Mouse (Mus musculus) ES-Bruce4 (cell line): ENCODE data around the gene Opn5. TPM values are rescaled to one million over a fixed set of nuclear protein-coding genes. Genes with fewer than 3 reads are reported as not detected.

ENCODE experiments used
- H3K27ac ChIP-seq: 2 replicates; pipeline ENCODE4 v1.5.1; 2012; ENCODE audit warnings: low read length, inconsistent platforms; ENCODE audit not compliant: insufficient read depth
- H3K27me3 ChIP-seq: 2 replicates; pipeline ENCODE4 v1.6.1; 2012; ENCODE audit warnings: mild to moderate bottlenecking, low read length, inconsistent platforms; ENCODE audit not compliant: control insufficient read depth, poor library complexity, insufficient read depth, severe bottlenecking
- H3K36me3 ChIP-seq: 2 replicates; pipeline ENCODE4 v1.6.1; 2012; ENCODE audit warnings: inconsistent platforms, mild to moderate bottlenecking, low read length, moderate library complexity; ENCODE audit not compliant: control insufficient read depth, poor library complexity, insufficient read depth, severe bottlenecking
- H3K4me1 ChIP-seq: one replicate; pipeline ENCODE4 v1.8.1; 2011; ENCODE audit warnings: low read length; ENCODE audit not compliant: control insufficient read depth, insufficient read depth
- H3K4me3 ChIP-seq: 2 replicates; pipeline ENCODE4 v1.5.1; 2011; ENCODE audit warnings: low read depth, mild to moderate bottlenecking, low read length
- H3K9ac ChIP-seq: 2 replicates; pipeline ENCODE4 v1.6.1; 2012; ENCODE audit warnings: low read depth, mild to moderate bottlenecking, inconsistent platforms; ENCODE audit not compliant: poor library complexity, severe bottlenecking
- H3K9me3 ChIP-seq: replicated peaks from 2 replicates; pipeline ENCODE4 v1.6.1; 2012; ENCODE audit warnings: mild to moderate bottlenecking, low read length, inconsistent platforms; ENCODE audit not compliant: control insufficient read depth, poor library complexity, insufficient read depth, severe bottlenecking
- CTCF ChIP-seq: IDR thresholded peaks from one replicate; pipeline ENCODE4 v1.8.1; 2011; ENCODE audit warnings: low read depth, low read length
- EP300 ChIP-seq: IDR thresholded peaks from 2 replicates; pipeline ENCODE4 v1.6.1; 2011; ENCODE audit warnings: low read depth, low read length; ENCODE audit not compliant: insufficient read depth
- POLR2A ChIP-seq: IDR thresholded peaks from one replicate; pipeline ENCODE4 v1.8.1; 2011; ENCODE audit warnings: low read length; ENCODE audit not compliant: insufficient read depth
- polyA plus RNA-seq: library from polyadenylated mRNA; stranded (reverse); fragments of >200 nt; gene quantifications from 2 replicates; pipeline ENCODE4 v1.2.4, GENCODE M21; 2011; ENCODE audit warnings: low read depth; ENCODE audit not compliant: missing spikeins, insufficient read depth, insufficient read length

Gene Opn5
- polyA plus RNA-seq, 1 experiment, result not detected

GRCm38 (mm10) chr17:42576671-42577168, 34.5 kb downstream of the Opn5 start:
- H3K27me3 ChIP-seq, result no peaks in the 10 kb centered on the region
- H3K36me3 ChIP-seq, result no peaks in the 10 kb centered on the region
- no peak overlapping the region for H3K9ac ChIP-seq
- no peaks in the 10 kb centered on the region for H3K9me3 ChIP-seq
- no peaks in the 10 kb centered on the region for H3K4me1 ChIP-seq
- no peak overlapping the region for H3K27ac ChIP-seq
- TF ChIP-seq POLR2A (no peak), CTCF (no peak), EP300 (no peak)
- H3K4me3 ChIP-seq, result no peak overlapping the region

GRCm38 (mm10) chr17:42573786-42574185, 37.4 kb downstream of the Opn5 start:
- no peak for TF ChIP-seq CTCF
- TF ChIP-seq EP300, result no peak
- no peak for TF ChIP-seq POLR2A
- Histone ChIP-seq H3K4me1 (no peaks in the 10 kb centered on the region), H3K9me3 (no peaks in the 10 kb centered on the region), H3K9ac (no peak overlapping the region), H3K4me3 (no peak overlapping the region), H3K36me3 (no peaks in the 10 kb centered on the region), H3K27ac (no peak overlapping the region), H3K27me3 (no peaks in the 10 kb centered on the region)

GRCm38 (mm10) chr17:42549578-42549977, 61.6 kb downstream of the Opn5 start:
- H3K27me3 ChIP-seq, result no peaks in the 10 kb centered on the region
- H3K9ac ChIP-seq, result no peak overlapping the region
- H3K36me3 ChIP-seq, result no peaks in the 10 kb centered on the region
- H3K9me3 ChIP-seq, result no peaks in the 10 kb centered on the region
- no peak overlapping the region for H3K4me3 ChIP-seq
- TF ChIP-seq EP300 (no peak), POLR2A (no peak), CTCF (no peak)
- H3K4me1 ChIP-seq, result no peaks in the 10 kb centered on the region
- no peak overlapping the region for H3K27ac ChIP-seq

GRCm38 (mm10) chr17:42530147-42530546, 81.0 kb downstream of the Opn5 start:
- H3K27ac ChIP-seq, result no peak overlapping the region
- H3K9ac ChIP-seq, result no peak overlapping the region
- H3K4me3 ChIP-seq, result no peak overlapping the region
- H3K27me3 ChIP-seq, result no peaks in the 10 kb centered on the region
- no peak for TF ChIP-seq CTCF
- TF ChIP-seq POLR2A, result no peak
- TF ChIP-seq EP300, result no peak
- no peaks in the 10 kb centered on the region for H3K9me3 ChIP-seq
- no peaks in the 10 kb centered on the region for H3K4me1 ChIP-seq
- no peaks in the 10 kb centered on the region for H3K36me3 ChIP-seq

- H3K9ac ChIP-seq, result no peak overlapping the region
Observed at GRCm38 (mm10) chr17:42509356-42510262, 101.6 kb downstream of the Opn5 start.

More at GRCm38 (mm10) chr17:42509356-42510262, 101.6 kb downstream of the Opn5 start:
- H3K27ac ChIP-seq, result no peak overlapping the region
- no peak for TF ChIP-seq EP300
- no peaks in the 10 kb centered on the region for H3K36me3 ChIP-seq
- H3K9me3 ChIP-seq, result no peaks in the 10 kb centered on the region
- no peak overlapping the region for H3K4me3 ChIP-seq
- H3K4me1 ChIP-seq, result no peaks in the 10 kb centered on the region
- no peaks in the 10 kb centered on the region for H3K27me3 ChIP-seq

Other genes starting within 250 kb of the Opn5 start
- gene Adgrf4, start 80.9 kb upstream of the Opn5 start, polyA plus RNA-seq, result 0.36 and 0.37 TPM in 2 replicates
- 0.61 TPM in 1 of 2 replicates, not detected in the other for gene Adgrf2, start 130.8 kb upstream of the Opn5 start, polyA plus RNA-seq